ENCODE assay signal across 11 mouse cellular contexts in the genomic region with DNA sequence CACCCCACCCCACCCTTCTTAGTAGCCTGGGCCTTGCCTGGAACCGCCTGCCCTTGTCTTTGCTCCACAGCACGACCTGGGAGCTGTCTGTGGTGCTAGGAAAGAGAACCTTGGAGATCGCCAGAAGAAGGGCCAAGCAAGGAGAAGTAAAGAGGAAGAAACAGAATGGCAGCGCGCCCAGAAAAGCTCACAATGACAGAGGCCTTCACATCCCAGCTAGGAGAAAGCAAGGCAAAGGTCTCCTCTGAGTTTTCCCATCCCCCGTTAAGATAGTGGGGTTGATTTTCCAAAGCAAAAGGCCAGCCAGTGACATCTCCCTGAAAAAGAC. TPM values are rescaled to one million over a fixed set of nuclear protein-coding genes. Genes with fewer than 3 reads are reported as not detected.
DNase-seq lines count a peak whose midpoint lies in the region; ATAC-seq and TF ChIP-seq lines count a peak whose summit lies in the region.
"Had no signal": no experiment of that assay in that cellular context is flagged by ENCODE, and none has a peak within 500 bp of the region (broad histone marks: within the 10 kb centered on the region; RNA-seq: fewer than 3 reads in every experiment).

No protein-coding gene starts in this region.

- H3K4me1 ChIP-seq in hindbrain, postnatal 0 days (ENCODE audit: insufficient read depth, low read length): no peaks in the 10 kb centered on the region
- H3K4me1 ChIP-seq in hindbrain, embryonic 14.5 days (replicated peaks; ENCODE audit: control insufficient read depth, insufficient read depth, low read length): peaks cover 7% of the 10 kb centered on the region; the same call in 1 of the 2 replicates
- peaks cover 36% of the 10 kb centered on the region for H3K4me1 ChIP-seq in midbrain, embryonic 12.5 days
- H3K4me1 ChIP-seq: liver, embryonic 15.5 days had no signal

- H3K27me3 ChIP-seq in hindbrain, postnatal 0 days (ENCODE audit: insufficient read depth, low read length): peaks cover 45% of the 10 kb centered on the region
- peaks cover 95% of the 10 kb centered on the region for H3K27me3 ChIP-seq in hindbrain, embryonic 14.5 days (ENCODE audit: control insufficient read depth, insufficient read depth, low read length)
- peaks cover 72% of the 10 kb centered on the region for H3K27me3 ChIP-seq in Patski
- peaks cover 93% of the 10 kb centered on the region for H3K27me3 ChIP-seq in midbrain, embryonic 12.5 days

- in situ Hi-C loops in Patski (cut with MboI; ENCODE audit: low pct_unique_long_range_greater_than_20kb): no loop called here

- H3K4me2 ChIP-seq in hindbrain, postnatal 0 days (ENCODE audit: low read depth, low read length): 0 out of 2 replicates have a peak overlapping the region, but pooled peaks have one; percentile 25
- no peak overlapping the region for H3K4me2 ChIP-seq in hindbrain, embryonic 14.5 days (replicated peaks)
- peak overlapping the region; percentile 25 for H3K4me2 ChIP-seq in midbrain, embryonic 12.5 days (replicated peaks)
- H3K4me2 ChIP-seq: heart, embryonic 15.5 days; liver, embryonic 15.5 days had no signal

- no peaks in the 10 kb centered on the region for H3K36me3 ChIP-seq in hindbrain, postnatal 0 days (ENCODE audit: insufficient read depth, low read length)
- no peaks in the 10 kb centered on the region for H3K36me3 ChIP-seq in hindbrain, embryonic 14.5 days (replicated peaks; ENCODE audit: control insufficient read depth, insufficient read depth)
- no peaks in the 10 kb centered on the region for H3K36me3 ChIP-seq in midbrain, embryonic 12.5 days
- H3K36me3 ChIP-seq: G1E; heart, embryonic 15.5 days; liver, embryonic 15.5 days had no signal

- POLR2A ChIA-PET in Patski (lab: Charles Lee): no interaction called here

- no peak for TF ChIP-seq CTCF in hindbrain, postnatal 0 days (IDR thresholded peaks at IDR 0.05; ENCODE audit: low read depth)
- no peak for TF ChIP-seq CTCF in Patski (IDR thresholded peaks at IDR 0.05)

- no peak overlapping the region for H3K27ac ChIP-seq in hindbrain, postnatal 0 days
- no peak overlapping the region for H3K27ac ChIP-seq in hindbrain, embryonic 14.5 days
- H3K27ac ChIP-seq in midbrain, embryonic 12.5 days (replicated peaks): peak overlapping the region; percentile 35; the same call in 1 of the 2 replicates
- H3K27ac ChIP-seq: heart, embryonic 15.5 days; liver, embryonic 15.5 days had no signal

- H3K9ac ChIP-seq in hindbrain, postnatal 0 days (replicated peaks; ENCODE audit: low read length): no peak overlapping the region
- H3K9ac ChIP-seq in hindbrain, embryonic 14.5 days: no peak overlapping the region
- H3K9ac ChIP-seq in midbrain, embryonic 12.5 days (replicated peaks): peak overlapping the region; percentile 32; the same call in 1 of the 2 replicates
- H3K9ac ChIP-seq: heart, embryonic 15.5 days; liver, embryonic 15.5 days had no signal

- no peak overlapping the region for H3K4me3 ChIP-seq in hindbrain, postnatal 0 days (ENCODE audit: low read length)
- H3K4me3 ChIP-seq in hindbrain, embryonic 14.5 days (replicated peaks; ENCODE audit: low read length): no peak overlapping the region
- H3K4me3 ChIP-seq in midbrain, embryonic 12.5 days: peak overlapping the region; percentile 14
- H3K4me3 ChIP-seq: heart, embryonic 15.5 days; liver, embryonic 15.5 days had no signal

- no peaks in the 10 kb centered on the region for H3K9me3 ChIP-seq in hindbrain, postnatal 0 days (ENCODE audit: low read length)
- no peaks in the 10 kb centered on the region for H3K9me3 ChIP-seq in hindbrain, embryonic 14.5 days (ENCODE audit: control insufficient read depth, low read length)
- no peaks in the 10 kb centered on the region for H3K9me3 ChIP-seq in midbrain, embryonic 12.5 days
- H3K9me3 ChIP-seq: heart, embryonic 15.5 days; liver, embryonic 15.5 days had no signal

- no peak for DNase-seq in hindbrain, postnatal 0 days (ENCODE audit: low spot score)
- DNase-seq in hindbrain, embryonic 14.5 days (ENCODE audit: low spot score): no peak
- DNase-seq in Patski (ENCODE audit: low read depth, low spot score): no peak
- DNase-seq in cerebellum, postnatal 14 days: peak; percentile 58 to 66
- DNase-seq in natural killer cell, adult 2 months (ENCODE audit: low spot score in 2 of 2): no peak
- no peak for DNase-seq in urinary bladder, postnatal 4 days (ENCODE audit: low spot score in 2 of 2)
- DNase-seq in thymus, postnatal 25 days: no peak

- WGBS in hindbrain, postnatal 0 days: 2% methylated on average over 6 of the region's 6 CpGs
- WGBS in hindbrain, embryonic 14.5 days: 3% methylated on average over 6 of the region's 6 CpGs
- WGBS in midbrain, embryonic 12.5 days: 1% methylated on average over 6 of the region's 6 CpGs

- ATAC-seq in hindbrain, postnatal 0 days: no peak
- no peak for ATAC-seq in hindbrain, embryonic 14.5 days (ENCODE audit: low FRiP score)
- peak; percentile 28 for ATAC-seq in Patski
- ATAC-seq in midbrain, embryonic 12.5 days (ENCODE audit: low FRiP score, low read depth): no peak

- CTCF ChIA-PET in Patski (lab: Charles Lee): interaction anchor here (1.5 kb wide), 1 partner anchor 15 kb away, joined by 3 read pairs; no protein-coding TSS in a partner anchor

RNA-seq across cellular contexts. Expression of a gene that starts 9.2 kb away (rescaled TPM):
- total RNA-seq in hindbrain, postnatal 0 days (2014; rRNA removed): 11.4 and 14.9 TPM in 2 replicates
- 1.6 and 2.1 TPM in 2 replicates for polyA plus RNA-seq in hindbrain, postnatal 0 days (2015; fragmentation: Nextera tagmentation; extraction: Ambion mirVana)
- polyA plus RNA-seq in hindbrain, embryonic 14.5 days (2014; fragmentation: Nextera tagmentation; extraction: Ambion mirVana): 1.1 and 2.3 TPM in 2 replicates
- not detected for polyA plus RNA-seq in Patski (2021)
- polyA plus RNA-seq in midbrain, embryonic 12.5 days (2016; fragmentation: Nextera tagmentation; extraction: Ambion mirVana): 8.4 and 15.6 TPM in 2 replicates
- total RNA-seq: G1E had no signal
- polyA plus RNA-seq: G1E; heart, embryonic 15.5 days; liver, embryonic 15.5 days had no signal

Comparison
In these comparisons a context has a peak if more than half of its experiments do, and no peak if none do; other contexts are left out.
1. DNase-seq: peak in cerebellum, postnatal 14 days (2 of 2); none in hindbrain, postnatal 0 days (single experiment), hindbrain, embryonic 14.5 days (single experiment), Patski (single experiment), natural killer cell, adult 2 months (0 of 2), urinary bladder, postnatal 4 days (0 of 2) and thymus, postnatal 25 days (single experiment).